Mouse (Mus musculus) ES-E14 (cell line): ENCODE results near the gene Bri3.
"Not testable (repeated sequence)": the region's sequence is repeated elsewhere in the genome, so short reads cannot be mapped to it uniquely, and the experiment has no call there.

ENCODE experiments used
- CHD2 ChIP-seq: IDR thresholded peaks from 2 replicates; pipeline ENCODE4 v1.6.1; 2014; ENCODE audit warnings: mild to moderate bottlenecking, low read depth, low read length, inconsistent platforms
- HCFC1 ChIP-seq: IDR thresholded peaks from 2 replicates; pipeline ENCODE4 v1.6.1; 2012; ENCODE audit warnings: low read length, inconsistent platforms, borderline replicate concordance; ENCODE audit not compliant: insufficient read depth
- MAFK ChIP-seq: IDR thresholded peaks from 2 replicates; pipeline ENCODE4 v1.6.1; 2014; ENCODE audit warnings: mild to moderate bottlenecking, low read depth, low read length, inconsistent platforms; ENCODE audit not compliant: insufficient read depth
- ZC3H11A ChIP-seq: IDR thresholded peaks from 2 replicates; pipeline ENCODE4 v1.6.1; 2012; ENCODE audit warnings: low read depth, mild to moderate bottlenecking, inconsistent platforms, low read length, borderline replicate concordance

DNA sequence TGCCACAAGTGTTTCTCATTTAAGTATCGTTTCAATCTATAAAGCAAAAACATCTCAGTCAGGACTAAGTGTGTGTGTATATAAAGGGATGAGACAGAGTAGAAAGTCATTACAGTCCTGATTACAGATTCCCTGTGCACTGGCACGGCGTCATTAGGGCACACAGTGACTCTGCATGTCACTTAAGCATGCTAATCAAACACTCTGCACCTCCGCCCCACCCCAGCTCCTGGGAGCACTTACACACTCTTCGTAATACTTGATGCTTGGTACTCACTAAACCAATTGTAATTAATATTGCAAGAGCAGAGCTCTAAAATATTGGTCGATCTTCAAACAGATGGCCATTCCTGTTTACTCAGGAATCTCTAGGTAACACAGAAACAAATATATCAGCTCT, 91.1 kb downstream of the Bri3 start:
- not testable (repeated sequence) for TF ChIP-seq ZC3H11A, CHD2, HCFC1, MAFK
